Mouse (Mus musculus) intestine, embryonic 14.5 days (tissue): Measurements from ENCODE around the gene Nid1. TPM values are rescaled to one million over a fixed set of nuclear protein-coding genes. Genes with fewer than 3 reads are reported as not detected.

Experiments
- polyA plus RNA-seq: library from polyadenylated mRNA; unstranded; fragments of >200 nt; fragmentation: Nextera tagmentation; extraction: Ambion mirVana; gene quantifications from 2 replicates; pipeline ENCODE4 v1.2.1, GENCODE M21; 2014

Nid1 gene
- polyA plus RNA-seq, 1 experiment from 2014 or later = 70.7 TPM

Other genes starting within 250 kb of the Nid1 start
- 8.2 and 10.0 TPM in 2 replicates for gene Gpr137b, start 43.5 kb upstream of the Nid1 start, polyA plus RNA-seq
- 6.5 and 7.2 TPM in 2 replicates for gene Lyst, start 152.8 kb downstream of the Nid1 start, polyA plus RNA-seq